Mouse (Mus musculus): ENCODE results near the gene 1700015G11Rik.

Gene 1700015G11Rik

DNA sequence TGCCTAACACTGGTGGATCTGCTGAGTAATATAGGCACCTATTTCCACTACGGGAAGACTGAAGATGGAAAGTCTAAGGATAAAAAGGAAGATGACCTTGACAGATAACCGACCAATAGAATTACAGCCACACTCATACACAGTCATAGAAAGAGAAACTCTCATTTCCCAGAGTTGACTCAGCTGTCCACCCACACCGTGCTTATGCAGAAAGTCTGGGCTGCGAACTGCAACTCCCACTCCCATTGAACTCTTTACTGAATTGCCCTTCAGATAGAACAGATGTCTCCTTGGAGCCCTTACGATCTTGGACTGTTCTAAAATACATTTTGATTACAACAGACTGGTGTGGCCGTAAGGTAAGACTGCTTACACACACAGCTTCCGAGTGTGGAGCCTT lies 50.8 kb downstream of the 1700015G11Rik start:
- no peak for DNase-seq

- no peak for DNase-seq
These were observed 53.1 kb downstream of the 1700015G11Rik start for GRCm38 (mm10) chr7:51962219-51962952.

All from kidney, postnatal 36 days (tissue).